Mouse (Mus musculus) CH12.LX (cell line): ENCODE results near the gene Cdh13. TPM values are rescaled to one million over a fixed set of nuclear protein-coding genes. Genes with fewer than 3 reads are reported as not detected.

Experiments
- DNase-seq: peaks from one replicate; pipeline ENCODE4 v3.0.0-alpha.2; 2013; ENCODE audit errors: extremely low read depth
- H3K27ac ChIP-seq: 2 replicates; pipeline ENCODE4 v1.5.1; 2012; ENCODE audit warnings: low read depth, mild to moderate bottlenecking, control low read depth, moderate library complexity; ENCODE audit not compliant: insufficient read depth
- H3K27me3 ChIP-seq: replicated peaks from 2 replicates; pipeline ENCODE3; 2012; ENCODE audit warnings: inconsistent platforms
- H3K36me3 ChIP-seq, 2 experiments: replicated peaks in 1 of 2; 2 replicates each; pipeline versions ENCODE3 to v1.6.1; 2012; ENCODE audit warnings: inconsistent platforms in 1 of 2, low read length in 1 of 2, mild to moderate bottlenecking in 1 of 2, mixed read lengths in 1 of 2, moderate library complexity in 1 of 2; ENCODE audit not compliant: control insufficient read depth in 1 of 2, insufficient read depth in 1 of 2
- H3K4me1 ChIP-seq, 2 experiments: 2 replicates each; pipeline ENCODE4 v1.6.1; 2012; ENCODE audit warnings: inconsistent platforms in 1 of 2, moderate library complexity in 1 of 2; ENCODE audit not compliant: insufficient read depth in 2 of 2, control insufficient read depth in 1 of 2
- H3K4me2 ChIP-seq: 2 replicates; pipeline ENCODE4 v1.6.1; 2012; ENCODE audit warnings: low read depth, mild to moderate bottlenecking, control low read depth; ENCODE audit not compliant: poor library complexity, insufficient read depth, severe bottlenecking
- H3K4me3 ChIP-seq, 3 experiments: fragments of 150-350 bp in 1 of 3; sonication (generic) in 1 of 3; replicated peaks in 1 of 3; 2 replicates each; pipeline versions ENCODE3 to v1.5.1; 2011 to 2012; ENCODE audit warnings: low read depth in 2 of 3, low read length in 2 of 3, mild to moderate bottlenecking in 2 of 3, moderate library complexity in 2 of 3, control low read depth in 1 of 3, improper control_type of control experiment in 1 of 3, inconsistent platforms in 1 of 3, mixed read lengths in 1 of 3; ENCODE audit not compliant: poor library complexity in 1 of 3
- H3K79me2 ChIP-seq: replicated peaks from 2 replicates; pipeline ENCODE4 v1.6.1; 2012; ENCODE audit warnings: mild to moderate bottlenecking, moderate library complexity; ENCODE audit not compliant: control insufficient read depth, poor library complexity, insufficient read depth, severe bottlenecking; ENCODE audit errors: extremely low read depth
- H3K9ac ChIP-seq: 2 replicates; pipeline ENCODE4 v1.6.1; 2012; ENCODE audit warnings: low read depth, mild to moderate bottlenecking, control low read depth, moderate library complexity; ENCODE audit not compliant: insufficient read depth
- H3K9me3 ChIP-seq: replicated peaks from 2 replicates; pipeline ENCODE3; 2012; ENCODE audit warnings: low read length, inconsistent platforms, mixed read lengths
- CHD2 ChIP-seq: IDR thresholded peaks from 2 replicates; pipeline ENCODE4 v1.6.1; 2011; ENCODE audit warnings: low read length, improper control_type of control experiment
- CTCF ChIP-seq, 2 experiments: IDR thresholded peaks in 1 of 2; conservative IDR thresholded peaks in 1 of 2; 2 replicates each; pipeline ENCODE4 v1.5.1; 2011 to 2012; ENCODE audit warnings: low read depth in 2 of 2, low read length in 2 of 2, improper control_type of control experiment in 1 of 2, inconsistent platforms in 1 of 2, mild to moderate bottlenecking in 1 of 2, moderate library complexity in 1 of 2
- E2F4 ChIP-seq: IDR thresholded peaks from 2 replicates; pipeline ENCODE4 v1.6.1; 2011; ENCODE audit warnings: low read depth, low read length, improper control_type of control experiment; ENCODE audit not compliant: insufficient replicate concordance
- ELF1 ChIP-seq: IDR thresholded peaks from 2 replicates; pipeline ENCODE4 v1.6.1; 2014; ENCODE audit warnings: low read depth, mild to moderate bottlenecking, inconsistent platforms, low read length, improper control_type of control experiment
- GABPA ChIP-seq: IDR thresholded peaks from 2 replicates; pipeline ENCODE4 v1.6.1; 2012; ENCODE audit warnings: low read depth, low read length, improper control_type of control experiment, inconsistent platforms; ENCODE audit not compliant: insufficient replicate concordance
- IRF4 ChIP-seq: IDR thresholded peaks from 2 replicates; pipeline ENCODE4 v1.6.1; 2014; ENCODE audit warnings: low read depth, mild to moderate bottlenecking, inconsistent platforms, low read length, improper control_type of control experiment
- JUN ChIP-seq: IDR thresholded peaks from 2 replicates; pipeline ENCODE4 v1.6.1; 2011; ENCODE audit warnings: low read depth, mild to moderate bottlenecking, low read length, improper control_type of control experiment, moderate library complexity; ENCODE audit not compliant: insufficient read depth
- KAT2A ChIP-seq: IDR thresholded peaks from 2 replicates; pipeline ENCODE4 v1.6.1; 2012; ENCODE audit warnings: low read length, improper control_type of control experiment, inconsistent platforms; ENCODE audit not compliant: insufficient replicate concordance
- MAFK ChIP-seq: IDR thresholded peaks from 2 replicates; pipeline ENCODE4 v1.6.1; 2011; ENCODE audit warnings: low read length, improper control_type of control experiment; ENCODE audit not compliant: insufficient replicate concordance
- MEF2A ChIP-seq: IDR thresholded peaks from 2 replicates; pipeline ENCODE4 v1.6.1; 2014; ENCODE audit warnings: low read depth, mild to moderate bottlenecking, inconsistent platforms, low read length, improper control_type of control experiment, borderline replicate concordance
- MXI1 ChIP-seq: IDR thresholded peaks from 2 replicates; pipeline ENCODE4 v1.6.1; 2011; ENCODE audit warnings: mild to moderate bottlenecking, low read depth, low read length, improper control_type of control experiment
- NELFE ChIP-seq: IDR thresholded peaks from 2 replicates; pipeline ENCODE4 v1.6.1; 2011; ENCODE audit warnings: low read depth, low read length, improper control_type of control experiment
- PAX5 ChIP-seq: IDR thresholded peaks from 2 replicates; pipeline ENCODE4 v1.6.1; 2012; ENCODE audit warnings: low read length, inconsistent platforms, mixed read lengths
- POLR2A ChIP-seq: IDR thresholded peaks from 2 replicates; pipeline ENCODE4 v1.6.1; 2011; ENCODE audit warnings: low read depth, mild to moderate bottlenecking, improper control_type of control experiment, low read length
- RCOR1 ChIP-seq: conservative IDR thresholded peaks from 2 replicates; pipeline ENCODE4 v1.6.1; 2012; ENCODE audit warnings: low read depth, mild to moderate bottlenecking, inconsistent platforms, low read length, improper control_type of control experiment
- TCF12 ChIP-seq: IDR thresholded peaks from 2 replicates; pipeline ENCODE4 v1.6.1; 2014; ENCODE audit warnings: low read depth, mild to moderate bottlenecking, inconsistent platforms, low read length, improper control_type of control experiment
- UBTF ChIP-seq: IDR thresholded peaks from 2 replicates; pipeline ENCODE4 v1.6.1; 2012; ENCODE audit warnings: low read depth, mild to moderate bottlenecking, inconsistent platforms, low read length, improper control_type of control experiment, moderate library complexity
- USF1 ChIP-seq: IDR thresholded peaks from 2 replicates; pipeline ENCODE4 v1.6.1; 2014; ENCODE audit warnings: low read depth, mild to moderate bottlenecking, inconsistent platforms, low read length, improper control_type of control experiment
- USF2 ChIP-seq: conservative IDR thresholded peaks from 2 replicates; pipeline ENCODE4 v1.6.1; 2011; ENCODE audit warnings: low read depth, low read length, improper control_type of control experiment
- ZC3H11A ChIP-seq: IDR thresholded peaks from 2 replicates; pipeline ENCODE4 v1.6.1; 2012; ENCODE audit warnings: low read depth, mild to moderate bottlenecking, inconsistent platforms, low read length, improper control_type of control experiment
- ZNF384 ChIP-seq: IDR thresholded peaks from 2 replicates; pipeline ENCODE4 v1.6.1; 2012; ENCODE audit warnings: low read depth, low read length, improper control_type of control experiment, inconsistent platforms
- dilution Hi-C: fragments of 300-500 bp; cut with MboI; formaldehyde crosslinking; loops from 2 replicates; pipeline ENCODE4 v1.14.3; 2020; ENCODE audit warnings: low sequenced_read_pairs; ENCODE audit not compliant: extremely low pct_unique_long_range_greater_than_20kb, extremely low pct_ligation_motif_present
- in situ Hi-C: fragments of 300-500 bp; cut with MboI; formaldehyde crosslinking; loops from 3 replicates; pipeline ENCODE4 v1.14.3; 2019; ENCODE audit warnings: low sequenced_read_pairs, low pct_ligation_motif_present, low pct_unique_long_range_greater_than_20kb, mixed read lengths
- polyA plus RNA-seq: library from polyadenylated mRNA; unstranded; fragments of >175 nt; gene quantifications from 2 replicates; pipeline ENCODE4 v1.2.1, GENCODE M21; 2012; ENCODE audit warnings: low read depth; ENCODE audit not compliant: insufficient read length
- total RNA-seq, 2 experiments: library from RNA; depleted of rRNA; stranded (reverse); fragments of 300-350 nt in 1 of 2; fragments of >200 nt in 1 of 2; gene quantifications; 2 replicates each; pipeline ENCODE4 v1.2.3; 2012 to 2014

The Cdh13 gene
- total and polyA plus RNA-seq, 3 experiments = not detected

GRCm38 (mm10) chr8:119022301-119022870 lies 738.9 kb downstream of the Cdh13 start:
- H3K4me2 ChIP-seq = no peak overlapping the region
- no peak for TF ChIP-seq CTCF (conservative IDR thresholded peaks at IDR 0.05 in 1 of 2, IDR thresholded peaks at IDR 0.05 in 1 of 2; ENCODE audit: low read depth in 2 of 2, low read length in 2 of 2)
- TF ChIP-seq NELFE = no peak
- no peak for TF ChIP-seq USF2
- no peak for TF ChIP-seq ZC3H11A
- TF ChIP-seq E2F4 = no peak
- TF ChIP-seq MXI1 = no peak
- TF ChIP-seq JUN = no peak
- no peak for TF ChIP-seq USF1
- H3K4me3 ChIP-seq = no peak overlapping the region
- H3K27ac ChIP-seq = no peak overlapping the region
- dilution Hi-C loops = no loop called here
- no peaks in the 10 kb centered on the region for H3K27me3 ChIP-seq
- DNase-seq = no peak
- H3K9ac ChIP-seq = no peak overlapping the region
- no peaks in the 10 kb centered on the region for H3K79me2 ChIP-seq
- H3K4me1 ChIP-seq = no peaks in the 10 kb centered on the region
- in situ Hi-C loops = no loop called here
- no peaks in the 10 kb centered on the region for H3K36me3 ChIP-seq
- peaks cover 84% of the 10 kb centered on the region for H3K9me3 ChIP-seq

- Histone ChIP-seq H3K9ac (no peak overlapping the region), H3K36me3 (no peaks in the 10 kb centered on the region), H3K27ac (no peak overlapping the region), H3K4me3 (no peak overlapping the region), H3K79me2 (no peaks in the 10 kb centered on the region), H3K4me1 (no peaks in the 10 kb centered on the region), H3K4me2 (no peak overlapping the region), H3K27me3 (no peaks in the 10 kb centered on the region), H3K9me3 (peaks cover 87% of the 10 kb centered on the region)
- in situ Hi-C loops (no loop called here), dilution Hi-C loops (no loop called here)
- no peak for TF ChIP-seq ZC3H11A
- no peak for TF ChIP-seq PAX5
- TF ChIP-seq USF2 = no peak
- no peak for TF ChIP-seq TCF12
- no peak for TF ChIP-seq ELF1
- DNase-seq = no peak
Observed at GRCm38 (mm10) chr8:119033398-119033797, 749.9 kb downstream of the Cdh13 start.

GRCm38 (mm10) chr8:119034037-119034436 lies 750.5 kb downstream of the Cdh13 start:
- Histone ChIP-seq H3K4me1 (no peaks in the 10 kb centered on the region), H3K79me2 (no peaks in the 10 kb centered on the region), H3K36me3 (no peaks in the 10 kb centered on the region), H3K4me3 (no peak overlapping the region), H3K4me2 (no peak overlapping the region), H3K9ac (no peak overlapping the region), H3K27ac (no peak overlapping the region), H3K9me3 (peaks cover 86% of the 10 kb centered on the region), H3K27me3 (no peaks in the 10 kb centered on the region)
- TF ChIP-seq GABPA (no peak), RCOR1 (no peak), IRF4 (no peak), TCF12 (no peak), ZNF384 (no peak), KAT2A (no peak), MAFK (no peak), E2F4 (no peak), MEF2A (no peak), POLR2A (no peak), CHD2 (no peak), UBTF (no peak)
- DNase-seq = no peak
- dilution Hi-C loops (no loop called here), in situ Hi-C loops (no loop called here)
